12 mouse cellular contexts compared by ENCODE assay signal in genomic region chr8:120371725-120372457, GRCm38 (mm10).
A peak's percentile ranks its signal among the peaks of the same experiment; 100 is the strongest.
DNase-seq lines count a peak whose midpoint lies in the region; ATAC-seq and TF ChIP-seq lines count a peak whose summit lies in the region.
"Had no signal": no experiment of that assay in that cellular context is flagged by ENCODE, and none has a peak within 500 bp of the region (broad histone marks: within the 10 kb centered on the region; RNA-seq: fewer than 3 reads in every experiment).

No protein-coding gene starts in this region.

- no peaks in the 10 kb centered on the region for H3K36me3 ChIP-seq in hindbrain, embryonic 11.5 days (ENCODE audit: control insufficient read depth, insufficient read depth, low read length)
- no peaks in the 10 kb centered on the region for H3K36me3 ChIP-seq in hindbrain, embryonic 16.5 days (ENCODE audit: control insufficient read depth, insufficient read depth, low read length)
- peaks cover 0 to 54% of the 10 kb centered on the region in 2 experiments; a peak in 2 of 4 replicates for H3K36me3 ChIP-seq in MEL (ENCODE audit: control insufficient read depth in 1 of 2, insufficient read depth in 2 of 2, low read length in 2 of 2)
- no peaks in the 10 kb centered on the region for H3K36me3 ChIP-seq in liver, postnatal 0 days (replicated peaks; ENCODE audit: insufficient read depth, low read length)

- no peak for ATAC-seq in hindbrain, embryonic 11.5 days (ENCODE audit: low FRiP score)
- no peak for ATAC-seq in hindbrain, embryonic 16.5 days
- peak; percentile 88 for ATAC-seq in liver, postnatal 0 days
- ATAC-seq: Patski had no signal

- TF ChIP-seq EP300 in MEL (IDR thresholded peaks at IDR 0.05; ENCODE audit: low read depth in 1 of 2, low read length in 2 of 2): peak; percentile 99 to 100
- TF ChIP-seq EP300 in liver, postnatal 0 days (IDR thresholded peaks at IDR 0.05; ENCODE audit: low read depth): peak; percentile 100

- H3K9ac ChIP-seq in hindbrain, embryonic 11.5 days (ENCODE audit: low read depth, low read length): no peak overlapping the region
- no peak overlapping the region; the same call in 1 of the 2 replicates for H3K9ac ChIP-seq in hindbrain, embryonic 16.5 days (ENCODE audit: low read depth, low read length)
- H3K9ac ChIP-seq in MEL (ENCODE audit: control insufficient read depth, low read depth, low read length, poor library complexity, severe bottlenecking): peak overlapping the region; percentile 69
- H3K9ac ChIP-seq in liver, postnatal 0 days (replicated peaks): peak overlapping the region; percentile 56

- WGBS in hindbrain, embryonic 11.5 days: 71% methylated on average over 8 of the region's 8 CpGs
- 77% methylated on average over 8 of the region's 8 CpGs for WGBS in hindbrain, embryonic 16.5 days
- 33% methylated on average over 8 of the region's 8 CpGs for WGBS in liver, postnatal 0 days (ENCODE audit: insufficient replicate concordance)

- TF ChIP-seq RAD21 in MEL (IDR thresholded peaks at IDR 0.05; ENCODE audit: low read depth, low read length): peak; percentile 2; the same call in 1 of the 2 replicates

- no peaks in the 10 kb centered on the region for H3K27me3 ChIP-seq in hindbrain, embryonic 11.5 days (ENCODE audit: control insufficient read depth, insufficient read depth, low read length)
- 0 out of 2 replicates have a peak, but pooled peaks cover 4% of the 10 kb centered on the region for H3K27me3 ChIP-seq in hindbrain, embryonic 16.5 days (replicated peaks; ENCODE audit: control insufficient read depth, insufficient read depth, low read length)
- H3K27me3 ChIP-seq in MEL (ENCODE audit: control insufficient read depth in 1 of 2, insufficient read depth in 2 of 2, low read length in 2 of 2): no peaks in the 10 kb centered on the region
- H3K27me3 ChIP-seq in liver, postnatal 0 days (ENCODE audit: insufficient read depth, low read length): no peaks in the 10 kb centered on the region
- H3K27me3 ChIP-seq: Patski had no signal

- no peak for DNase-seq in hindbrain, embryonic 11.5 days (ENCODE audit: low spot score)
- peak; percentile 97 for DNase-seq in MEL (ENCODE audit: low read depth, low spot score)
- DNase-seq in c-Kit-positive CD71-positive TER-119-positive erythroid progenitor cells, embryonic 14.5 days (ENCODE audit: low spot score): peak; percentile 93
- peak; percentile 84 for DNase-seq in liver, postnatal 0 days
- no peak for DNase-seq in thymus, postnatal 25 days
- no peak for DNase-seq in adrenal gland, postnatal 14 days
- DNase-seq: cerebellum, adult 18-20 months; gastrocnemius, postnatal 25 days had no signal

- no peak overlapping the region for H3K4me2 ChIP-seq in hindbrain, embryonic 11.5 days (replicated peaks; ENCODE audit: low read depth, low read length)
- H3K4me2 ChIP-seq in hindbrain, embryonic 16.5 days (ENCODE audit: low read length): no peak overlapping the region
- H3K4me2 ChIP-seq in liver, postnatal 0 days (ENCODE audit: low read depth, low read length): peak overlapping the region; percentile 56

- no peaks in the 10 kb centered on the region for H3K9me3 ChIP-seq in hindbrain, embryonic 11.5 days (ENCODE audit: control insufficient read depth, low read length)
- H3K9me3 ChIP-seq in hindbrain, embryonic 16.5 days (ENCODE audit: control insufficient read depth, low read length): no peaks in the 10 kb centered on the region
- H3K9me3 ChIP-seq in MEL (replicated peaks; ENCODE audit: insufficient read depth, low read length): no peaks in the 10 kb centered on the region
- no peaks in the 10 kb centered on the region for H3K9me3 ChIP-seq in liver, postnatal 0 days (ENCODE audit: low read length)

- H3K27ac ChIP-seq in hindbrain, embryonic 11.5 days (ENCODE audit: low read depth, low read length): peak overlapping the region; percentile 5; the same call in 1 of the 2 replicates
- H3K27ac ChIP-seq in hindbrain, embryonic 16.5 days (ENCODE audit: low read depth, low read length): no peak overlapping the region
- peak overlapping the region; percentile 90 for H3K27ac ChIP-seq in MEL (ENCODE audit: control insufficient read depth, low read depth, low read length)
- H3K27ac ChIP-seq in liver, postnatal 0 days (ENCODE audit: low read depth): peak overlapping the region; percentile 88
- H3K27ac ChIP-seq: left cerebral cortex, adult 2 months had no signal

- peaks cover 33% of the 10 kb centered on the region for H3K4me1 ChIP-seq in hindbrain, embryonic 11.5 days (replicated peaks; ENCODE audit: control insufficient read depth, insufficient read depth, low read length)
- H3K4me1 ChIP-seq in hindbrain, embryonic 16.5 days (ENCODE audit: control insufficient read depth, insufficient read depth, low read depth, low read length): peaks cover 30% of the 10 kb centered on the region
- peaks cover 30 to 76% of the 10 kb centered on the region in 2 experiments for H3K4me1 ChIP-seq in MEL (ENCODE audit: control insufficient read depth in 1 of 2, insufficient read depth in 2 of 2, low read length in 2 of 2)
- H3K4me1 ChIP-seq in liver, postnatal 0 days (ENCODE audit: insufficient read depth): peaks cover 77% of the 10 kb centered on the region

- peaks cover 31% of the 10 kb centered on the region for H3K79me2 ChIP-seq in MEL (ENCODE audit: control insufficient read depth, insufficient read depth, low read length, poor library complexity)

- no peak for TF ChIP-seq CTCF in MEL (IDR thresholded peaks at IDR 0.05 in 2 of 3, conservative IDR thresholded peaks at IDR 0.05 in 1 of 3; ENCODE audit: control insufficient read depth in 1 of 3, insufficient read depth in 1 of 3, low read depth in 2 of 3, low read length in 3 of 3, poor library complexity in 1 of 3, severe bottlenecking in 1 of 3)
- 0 out of 2 replicates have a peak, but pooled peaks have one; percentile 2 for TF ChIP-seq CTCF in liver, postnatal 0 days (IDR thresholded peaks at IDR 0.05; ENCODE audit: low read depth)

- peak; percentile 6 to 82; a peak in 3 of 4 replicates for TF ChIP-seq POLR2A in MEL (IDR thresholded peaks at IDR 0.05; ENCODE audit: control insufficient read depth in 1 of 2, insufficient read depth in 1 of 2, low read depth in 1 of 2, low read length in 2 of 2, poor library complexity in 1 of 2)

- no peak overlapping the region for H3K4me3 ChIP-seq in hindbrain, embryonic 11.5 days (ENCODE audit: low read depth, low read length)
- no peak overlapping the region for H3K4me3 ChIP-seq in hindbrain, embryonic 16.5 days (ENCODE audit: low read length)
- H3K4me3 ChIP-seq in MEL (ENCODE audit: control insufficient read depth in 1 of 2, insufficient read depth in 1 of 2, low read depth in 2 of 2, low read length in 2 of 2): 0 out of 4 replicates have a peak overlapping the region, but pooled peaks of 1 of the 2 experiments have one; percentile 3
- H3K4me3 ChIP-seq in liver, postnatal 0 days (ENCODE audit: low read depth, low read length): no peak overlapping the region
- H3K4me3 ChIP-seq: left cerebral cortex, adult 2 months; myocyte had no signal

TF ChIP-seq in MEL, 35 proteins besides CTCF, POLR2A, EP300 and RAD21 (continues in another document):
- TF ChIP-seq RCOR1 (IDR thresholded peaks at IDR 0.05; ENCODE audit: low read depth, low read length) (peak; percentile 92), E2F4 (IDR thresholded peaks at IDR 0.05; ENCODE audit: borderline replicate concordance, low read depth, low read length) (peak; percentile 97), MYB (IDR thresholded peaks at IDR 0.05; ENCODE audit: low read depth, low read length) (peak; percentile 91), TCF12 (IDR thresholded peaks at IDR 0.05; ENCODE audit: low read depth, low read length) (peak; percentile 100), TBP (IDR thresholded peaks at IDR 0.05; ENCODE audit: low read depth, low read length) (peak; percentile 76), ZC3H11A (IDR thresholded peaks at IDR 0.05; ENCODE audit: low read depth, low read length) (no peak), POLR2AphosphoS2 (IDR thresholded peaks at IDR 0.05; ENCODE audit: low read length) (peak; percentile 87), KAT2A (conservative IDR thresholded peaks at IDR 0.05; ENCODE audit: low read depth, low read length) (no peak), HCFC1 (IDR thresholded peaks at IDR 0.05; ENCODE audit: low read depth, low read length) (0 out of 2 replicates have a peak, but pooled peaks have one; percentile 52), ZNF384 (IDR thresholded peaks at IDR 0.05; ENCODE audit: low read depth, low read length) (peak; percentile 69), GATA1 (IDR thresholded peaks at IDR 0.05; ENCODE audit: low read depth, low read length) (peak; percentile 99), MAX (IDR thresholded peaks at IDR 0.05; ENCODE audit: low read length) (no peak), MAZ (IDR thresholded peaks at IDR 0.05; ENCODE audit: low read depth, low read length) (peak; percentile 98), MEF2A (IDR thresholded peaks at IDR 0.05; ENCODE audit: extremely low read depth, insufficient replicate concordance, low read depth, low read length, poor library complexity, severe bottlenecking) (peak; percentile 82; the same call in 1 of the 2 replicates), ELF1 (IDR thresholded peaks at IDR 0.05; ENCODE audit: low read depth, low read length) (peak; percentile 21; the same call in 1 of the 2 replicates), MXI1 (IDR thresholded peaks at IDR 0.05; ENCODE audit: low read depth, low read length) (peak; percentile 34; the same call in 1 of the 2 replicates), BHLHE40 (IDR thresholded peaks at IDR 0.05; ENCODE audit: borderline replicate concordance, low read depth, low read length) (peak; percentile 89), ZKSCAN1 (IDR thresholded peaks at IDR 0.05; ENCODE audit: low read depth, low read length) (no peak), GABPA (IDR thresholded peaks at IDR 0.05; ENCODE audit: low read depth, low read length) (no peak), SMC3 (IDR thresholded peaks at IDR 0.05; ENCODE audit: low read depth, low read length) (peak; percentile 24; the same call in 1 of the 2 replicates), TAL1 (IDR thresholded peaks at IDR 0.05; ENCODE audit: low read length) (peak; percentile 100), JUND (IDR thresholded peaks at IDR 0.05; ENCODE audit: low read depth, low read length) (peak; percentile 89), SIN3A (IDR thresholded peaks at IDR 0.05; ENCODE audit: low read length) (peak; percentile 99), ZMIZ1 (IDR thresholded peaks at IDR 0.05; ENCODE audit: low read depth, low read length) (peak; percentile 73; the same call in 1 of the 2 replicates), MYC (IDR thresholded peaks at IDR 0.05; ENCODE audit: low read depth, low read length) (0 out of 2 replicates have a peak, but pooled peaks have one; percentile 29), USF2 (IDR thresholded peaks at IDR 0.05; ENCODE audit: borderline replicate concordance in 1 of 2, insufficient read depth in 1 of 2, low read depth in 1 of 2, low read length in 2 of 2) (no peak), MAFK (IDR thresholded peaks at IDR 0.05; ENCODE audit: borderline replicate concordance, low read depth, low read length) (peak; percentile 77; the same call in 1 of the 2 replicates), CHD2 (IDR thresholded peaks at IDR 0.05; ENCODE audit: low read length) (peak; percentile 88)

Comparison
In these comparisons a context has a peak if more than half of its experiments do, and no peak if none do; other contexts are left out.
1. DNase-seq: peak in MEL (single experiment), c-Kit-positive CD71-positive TER-119-positive erythroid progenitor cells, embryonic 14.5 days (single experiment) and liver, postnatal 0 days (single experiment); none in hindbrain, embryonic 11.5 days (single experiment), thymus, postnatal 25 days (single experiment) and adrenal gland, postnatal 14 days (single experiment).
2. H3K9ac ChIP-seq: peak in MEL (single experiment) and liver, postnatal 0 days (single experiment); none in hindbrain, embryonic 11.5 days (single experiment) and hindbrain, embryonic 16.5 days (single experiment).